Mouse (Mus musculus): Measurements from ENCODE around the gene Metap2. TPM values are rescaled to one million over a fixed set of nuclear protein-coding genes. Genes with fewer than 3 reads are reported as not detected.

Metap2 gene
- 564 and 827 TPM in 2 replicates for polyA plus RNA-seq (2012)

GRCm38 (mm10) chr10:93897043-93897646, at the start of gene Metap2:
TSS of gene Metap2 (minus strand) at chr10:93897093.

DNA sequence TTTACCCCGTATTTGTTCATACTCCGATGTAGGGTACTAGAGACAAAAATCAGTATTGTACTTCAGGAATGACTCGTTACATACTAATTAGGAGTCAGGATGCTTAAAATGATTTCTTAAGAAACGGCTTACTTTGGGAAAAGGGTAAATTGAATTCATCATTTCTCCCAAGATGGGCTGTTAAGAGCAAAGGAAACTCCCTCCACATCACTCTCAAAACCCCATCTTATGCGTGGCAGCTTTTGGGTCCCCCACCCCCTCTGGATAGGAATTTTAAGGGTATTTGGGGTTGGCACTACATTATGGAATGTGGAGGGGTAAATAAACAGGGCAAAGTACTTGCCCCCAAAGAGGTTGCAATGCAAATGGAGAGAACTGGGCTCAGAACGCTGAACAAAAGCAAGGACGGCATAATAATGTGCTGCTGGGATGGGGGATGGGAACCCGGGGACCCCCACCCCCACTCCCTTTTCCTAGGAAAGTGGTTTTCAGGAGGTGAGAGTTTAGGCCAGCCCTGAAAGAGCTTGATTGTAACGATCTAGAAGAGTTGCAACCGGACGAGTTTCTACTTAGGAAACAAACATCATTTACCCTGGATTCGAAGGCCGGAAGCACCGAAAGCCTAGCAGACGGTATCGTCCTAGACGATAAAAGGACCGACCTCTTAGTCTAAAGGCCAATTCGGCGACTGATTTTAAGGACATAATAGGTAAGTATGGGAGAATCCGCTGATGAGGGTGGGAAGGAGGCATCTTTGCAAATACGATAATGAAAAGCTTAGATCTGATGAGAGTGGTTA, 65.8 kb downstream of the Metap2 start, which contains the start of gene Usp44:
Usp44 (plus strand) TSS at position 625 of the 799 bp plus-strand sequence.

Other genes with a start within 250 kb of the Metap2 start
- gene Usp44, start 65.5 kb downstream of the Metap2 start, polyA plus RNA-seq (2012) = 0.34 and 0.91 TPM in 2 replicates
- gene Vezt, start 138.7 kb upstream of the Metap2 start, polyA plus RNA-seq (2012) = 1.6 and 2.2 TPM in 2 replicates
- gene Fgd6, start 138.9 kb upstream of the Metap2 start, polyA plus RNA-seq (2012) = 0.20 and 0.29 TPM in 2 replicates